Mouse (Mus musculus) MEL (cell line): ENCODE results near the gene Lhx3.

Experiments
- CTCF ChIP-seq, 3 experiments: IDR thresholded peaks in 2 of 3; conservative IDR thresholded peaks in 1 of 3; 2 replicates each; pipeline ENCODE4 v1.5.1; 2011 to 2012; ENCODE audit warnings: low read length in 3 of 3, low read depth in 2 of 3, mild to moderate bottlenecking in 2 of 3, improper control_type of control experiment in 1 of 3, inconsistent platforms in 1 of 3, mixed read lengths in 1 of 3, moderate library complexity in 1 of 3; ENCODE audit not compliant: control insufficient read depth in 1 of 3, insufficient read depth in 1 of 3, poor library complexity in 1 of 3, severe bottlenecking in 1 of 3
- ETS1 ChIP-seq: IDR thresholded peaks from 2 replicates; pipeline ENCODE4 v1.6.1; 2012; ENCODE audit warnings: low read depth, mild to moderate bottlenecking, inconsistent platforms, low read length, improper control_type of control experiment, moderate library complexity
- JUND ChIP-seq: IDR thresholded peaks from 2 replicates; pipeline ENCODE4 v1.6.1; 2011; ENCODE audit warnings: low read depth, mild to moderate bottlenecking, improper control_type of control experiment, low read length
- TAL1 ChIP-seq: IDR thresholded peaks from 2 replicates; pipeline ENCODE4 v1.6.1; 2012; ENCODE audit warnings: mild to moderate bottlenecking, inconsistent platforms, low read length, moderate library complexity, mixed read lengths
- TCF12 ChIP-seq: IDR thresholded peaks from 2 replicates; pipeline ENCODE4 v1.6.1; 2014; ENCODE audit warnings: low read depth, mild to moderate bottlenecking, inconsistent platforms, low read length, improper control_type of control experiment, moderate library complexity
- ZC3H11A ChIP-seq: IDR thresholded peaks from 2 replicates; pipeline ENCODE4 v1.6.1; 2012; ENCODE audit warnings: low read depth, mild to moderate bottlenecking, inconsistent platforms, low read length, improper control_type of control experiment
- ZNF384 ChIP-seq: IDR thresholded peaks from 2 replicates; pipeline ENCODE4 v1.6.1; 2012; ENCODE audit warnings: low read depth, mild to moderate bottlenecking, inconsistent platforms, low read length, improper control_type of control experiment

- TF ChIP-seq ZC3H11A, result no peak
- no peak for TF ChIP-seq ZNF384
- no peak for TF ChIP-seq TCF12
- TF ChIP-seq CTCF (IDR thresholded peaks at IDR 0.05 in 2 of 3, conservative IDR thresholded peaks at IDR 0.05 in 1 of 3; ENCODE audit: control insufficient read depth in 1 of 3, insufficient read depth in 1 of 3, low read depth in 2 of 3, low read length in 3 of 3, poor library complexity in 1 of 3, severe bottlenecking in 1 of 3), result no peak
- no peak for TF ChIP-seq TAL1
- TF ChIP-seq ETS1, result no peak
- TF ChIP-seq JUND, result no peak
Measured at GRCm38 (mm10) chr2:26158064-26158463, 50.0 kb downstream of the Lhx3 start.
